Mouse (Mus musculus) 416B (cell line): ENCODE data around the gene 4931406C07Rik.

Experiments used
- DNase-seq: peaks from one replicate; pipeline ENCODE4 v3.0.0; 2011; ENCODE audit warnings: low read depth

4931406C07Rik gene

DNA sequence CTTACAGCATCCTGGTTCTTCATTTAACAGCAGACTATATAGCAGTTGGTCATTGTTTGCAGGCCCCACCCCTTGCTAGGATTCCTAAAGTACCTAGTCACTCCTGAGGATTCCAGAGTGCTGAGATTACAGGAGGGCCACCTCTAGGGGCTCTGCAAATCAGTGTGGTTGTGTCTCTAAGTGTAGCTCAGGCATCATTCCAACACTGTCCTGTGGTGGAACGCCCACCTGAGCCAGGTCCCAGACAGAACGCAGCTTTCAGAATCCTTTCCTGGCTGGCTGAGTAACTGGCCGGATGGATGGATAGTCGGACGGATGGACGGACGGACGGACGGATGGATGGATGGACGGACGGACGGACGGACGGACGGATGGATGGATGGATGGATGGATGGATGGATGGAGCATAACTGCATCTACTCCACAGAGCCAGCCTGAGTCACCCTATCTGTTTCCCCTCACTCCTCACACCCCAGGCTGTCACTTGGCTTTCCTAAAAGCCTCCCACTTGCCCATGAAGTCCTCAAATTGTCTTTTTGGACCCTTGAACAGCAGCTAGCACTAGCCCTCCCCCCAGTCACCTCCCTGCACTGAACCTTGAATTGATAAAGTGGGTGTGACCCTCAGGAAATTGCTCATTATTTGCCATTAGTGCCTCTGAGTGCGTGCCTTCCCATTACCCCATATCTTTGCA, 67.8 kb downstream of the 4931406C07Rik start:
- DNase-seq, result no peak

DNA sequence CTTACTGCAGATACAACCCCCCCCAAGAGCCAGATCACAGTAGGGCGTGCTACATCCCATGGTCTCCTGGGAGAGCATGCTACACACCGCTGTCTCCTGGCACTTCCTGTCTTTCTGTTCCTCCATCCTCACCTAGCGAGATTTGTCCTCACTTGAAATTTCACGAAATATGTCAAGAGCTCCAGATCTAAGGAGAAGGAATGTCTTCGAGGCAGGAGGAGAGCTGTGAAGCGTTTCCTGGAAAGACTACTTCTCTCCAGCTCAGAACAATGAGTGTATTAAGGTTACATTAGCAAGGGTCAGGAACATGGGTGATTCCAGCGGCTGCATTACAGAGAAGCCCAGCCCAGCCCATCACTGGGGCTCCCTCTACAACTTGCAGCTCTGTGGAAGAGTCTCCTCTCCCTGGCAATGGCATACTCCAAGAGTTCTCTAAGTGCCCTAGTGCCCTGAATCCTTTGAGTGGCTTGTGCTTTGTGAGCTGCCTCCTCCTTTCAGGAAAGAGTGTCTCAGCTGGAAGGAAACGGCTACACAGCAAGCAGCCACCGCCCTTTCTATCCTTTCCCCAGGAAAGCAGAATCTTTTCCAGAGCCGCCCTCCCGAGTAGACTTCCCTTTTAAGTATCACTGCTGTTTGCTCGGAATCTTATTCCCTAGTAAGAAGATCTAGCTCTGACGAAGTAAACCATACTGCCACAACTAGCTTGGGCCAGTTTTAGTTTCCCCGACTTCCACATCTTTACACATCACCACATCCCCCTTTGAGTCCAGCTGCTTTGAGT, 68.5 kb downstream of the 4931406C07Rik start:
- DNase-seq, result no peak

DNA sequence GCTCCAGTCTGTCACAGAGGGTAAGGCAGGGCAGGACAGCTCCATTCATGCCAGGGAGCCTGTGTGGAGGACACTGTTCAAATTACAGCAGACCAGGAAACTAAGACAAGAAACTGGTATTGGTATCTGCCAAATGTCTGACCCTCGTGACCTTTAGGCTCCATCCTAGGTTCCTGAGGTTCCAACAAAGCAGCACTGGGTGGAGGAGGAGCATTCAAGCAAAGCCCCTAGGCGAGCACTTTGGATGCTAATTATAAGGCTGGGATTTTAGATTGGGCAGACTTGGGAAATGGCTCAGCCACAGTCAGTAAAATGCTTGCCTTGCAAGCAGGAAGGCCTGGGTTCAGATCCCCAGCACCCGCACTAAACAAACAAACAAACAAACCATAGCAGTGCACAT, 70.3 kb downstream of the 4931406C07Rik start:
- DNase-seq, result no peak

DNA sequence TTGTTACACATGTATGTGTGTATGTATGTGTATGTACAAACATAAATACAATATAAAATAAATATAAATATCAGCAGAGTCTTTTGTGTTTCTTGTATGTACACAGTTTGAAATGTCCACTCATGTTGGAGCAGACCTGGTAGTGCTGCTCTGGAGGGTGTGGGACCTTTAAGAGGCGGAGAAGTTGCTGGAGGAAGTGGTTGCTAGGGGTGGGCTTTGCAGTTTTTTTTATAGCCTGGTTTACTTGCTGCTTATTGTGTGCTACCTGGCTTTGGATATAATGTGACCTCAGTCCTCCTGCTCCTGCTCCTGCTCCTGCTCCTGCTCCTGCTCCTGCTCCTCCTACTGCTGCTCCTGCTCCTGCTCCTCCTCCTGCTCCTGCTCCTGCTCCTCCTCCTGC, 72.6 kb downstream of the 4931406C07Rik start:
- DNase-seq, result no peak
